Mouse (Mus musculus): Measurements from ENCODE around the gene Cnn3.

DNA sequence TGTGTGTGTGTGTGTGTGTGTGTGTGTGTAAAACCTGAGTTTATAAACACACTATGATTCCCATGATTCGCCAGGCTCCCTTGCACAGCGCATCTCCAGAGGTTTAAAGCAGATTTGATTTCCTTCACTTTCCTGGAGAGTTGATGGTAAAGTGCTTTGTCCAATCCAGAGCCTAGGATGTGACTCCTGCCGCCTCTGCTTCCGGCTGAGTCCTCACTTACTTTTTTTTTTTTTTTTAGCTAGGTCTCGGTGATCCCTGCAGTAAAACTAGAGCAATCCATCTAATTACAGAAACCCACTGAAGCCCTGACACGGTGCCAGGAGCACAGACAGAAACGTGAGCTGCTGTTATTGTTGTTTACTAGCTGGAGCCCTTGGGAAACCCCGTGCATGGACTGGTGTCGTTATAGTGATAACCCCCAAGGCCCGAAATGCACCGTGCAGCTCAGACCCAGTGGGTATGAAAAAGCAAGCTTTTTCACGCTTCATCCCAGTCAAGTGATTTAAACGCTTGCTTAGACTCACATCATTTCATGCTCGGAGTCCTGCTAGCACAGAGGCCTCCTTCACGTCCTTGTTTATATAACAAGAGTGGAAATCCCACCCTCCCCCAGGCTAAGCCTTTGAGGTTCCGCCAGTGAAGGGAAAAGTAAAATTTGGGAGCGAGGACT, 36.3 kb upstream of the Cnn3 start:
- no peak for TF ChIP-seq FLI1 (IDR thresholded peaks at IDR 0.05; ENCODE audit: low read length)
- no peak for TF ChIP-seq GATA1 (IDR thresholded peaks at IDR 0.05; ENCODE audit: borderline replicate concordance, low read length)
